Mouse (Mus musculus) left cerebral cortex, adult 11 months (tissue): Measurements from ENCODE around the gene Ang6.
"Not testable (repeated sequence)": the region's sequence is repeated elsewhere in the genome, so short reads cannot be mapped to it uniquely, and the experiment has no call there.

Source experiments
- DNase-seq: peaks from one replicate; pipeline ENCODE4 v3.0.0; 2022; ENCODE audit warnings: low spot score

Ang6 gene

DNA sequence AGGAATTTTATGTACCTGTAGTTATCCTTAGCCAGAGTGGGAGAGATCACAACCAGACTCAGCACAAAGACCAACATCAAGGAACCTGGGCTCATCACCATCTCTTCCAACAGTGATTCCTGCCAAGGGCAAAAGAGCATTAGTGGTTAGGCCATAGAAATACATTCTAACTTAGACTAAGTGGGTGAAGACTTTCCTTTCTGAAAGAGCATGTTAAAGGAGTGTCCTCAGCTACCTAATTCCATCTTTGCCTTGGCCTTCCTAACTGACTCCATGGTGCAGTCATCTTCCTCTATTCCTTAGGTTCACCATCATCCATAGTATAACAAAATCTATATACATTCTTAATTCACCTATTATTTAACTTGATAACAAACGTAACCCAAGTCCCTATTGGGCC is at the start of gene Ang6:
Gene Ang6 (minus strand): TSS at position 101 of the 400 bp plus-strand sequence.
- no peak for DNase-seq

- DNase-seq = not testable (repeated sequence)
Measured at GRCm38 (mm10) chr14:44046567-44046966, 44.5 kb upstream of the Ang6 start.

GRCm38 (mm10) chr14:44031828-44032227 is 29.8 kb upstream of the Ang6 start:
- DNase-seq = not testable (repeated sequence)

GRCm38 (mm10) chr14:44009686-44010085 is 7.6 kb upstream of the Ang6 start:
- DNase-seq = not testable (repeated sequence)

- DNase-seq = not testable (repeated sequence)
Measured at GRCm38 (mm10) chr14:44008021-44008420, 6.0 kb upstream of the Ang6 start.

DNA sequence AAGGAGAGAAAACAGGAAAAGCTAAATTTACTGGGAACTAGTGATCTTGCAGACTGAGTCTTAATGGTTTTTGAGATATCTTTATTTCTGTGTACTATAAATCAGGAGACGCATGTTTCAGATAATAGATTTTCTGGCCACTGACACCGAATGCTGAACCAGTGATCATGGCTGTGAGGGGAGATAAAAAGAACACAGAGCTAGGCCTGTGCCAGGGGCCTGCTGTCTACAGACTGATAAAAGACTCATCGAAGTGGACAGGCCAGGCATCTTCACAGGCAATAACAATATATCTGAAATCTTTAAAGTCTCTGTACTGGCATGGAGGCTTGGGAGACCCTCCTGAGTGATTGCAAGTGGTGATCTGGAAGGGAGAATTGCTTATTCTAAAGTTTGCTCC is 469 bp downstream of the Ang6 start:
- DNase-seq = no peak

DNA sequence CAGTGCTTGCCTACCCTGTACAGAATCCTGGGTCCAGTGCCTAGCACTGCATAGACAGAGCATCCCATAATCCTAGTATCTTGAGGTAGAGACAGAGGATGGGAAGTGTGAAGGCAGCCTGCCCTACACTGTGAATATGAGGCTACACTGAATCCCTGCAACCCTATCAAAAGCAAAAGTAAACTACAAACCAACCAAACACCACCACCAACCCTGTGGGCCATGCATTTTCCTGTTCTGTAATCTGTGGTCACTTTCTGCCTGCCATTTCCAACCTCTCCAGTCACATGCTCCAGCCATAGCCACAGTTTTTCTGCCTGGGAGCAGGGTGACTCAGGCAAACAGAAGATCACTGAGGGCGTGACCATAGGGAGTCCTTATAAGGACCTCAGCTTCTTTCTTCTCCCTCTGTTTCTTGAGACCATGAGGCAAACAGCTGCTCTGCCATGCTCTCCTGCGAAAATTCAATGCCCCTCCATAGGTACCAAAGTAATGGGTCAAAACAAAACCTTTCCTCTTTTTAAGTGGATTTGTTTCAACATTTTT is 3.5 kb downstream of the Ang6 start:
- DNase-seq = not testable (repeated sequence)

DNA sequence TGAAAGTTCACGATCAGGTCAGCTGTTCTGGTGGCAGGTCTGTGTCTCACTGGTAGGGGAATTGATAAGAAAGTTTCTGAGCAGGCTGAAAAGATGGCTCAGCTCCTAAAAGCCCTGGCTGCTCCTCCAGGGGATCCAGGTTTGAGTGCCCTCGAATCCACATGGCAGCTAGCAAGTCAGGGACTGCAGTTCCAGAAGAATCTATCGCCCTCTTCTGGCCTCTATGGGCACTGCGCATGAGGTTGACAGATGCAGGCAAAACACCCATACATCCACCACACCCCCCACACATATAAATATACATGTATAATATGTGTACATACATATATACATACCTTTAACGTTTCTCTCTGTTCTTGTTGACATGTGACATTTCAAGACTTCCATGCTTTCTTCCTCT is 14.7 kb downstream of the Ang6 start:
- DNase-seq = peak; percentile 52

GRCm38 (mm10) chr14:43986147-43986546 is 15.9 kb downstream of the Ang6 start:
- no peak for DNase-seq

- peak; percentile 13 for DNase-seq
Measured at GRCm38 (mm10) chr14:43983897-43984296, 18.2 kb downstream of the Ang6 start.

GRCm38 (mm10) chr14:43983454-43983853 is 18.6 kb downstream of the Ang6 start:
- no peak for DNase-seq

DNA sequence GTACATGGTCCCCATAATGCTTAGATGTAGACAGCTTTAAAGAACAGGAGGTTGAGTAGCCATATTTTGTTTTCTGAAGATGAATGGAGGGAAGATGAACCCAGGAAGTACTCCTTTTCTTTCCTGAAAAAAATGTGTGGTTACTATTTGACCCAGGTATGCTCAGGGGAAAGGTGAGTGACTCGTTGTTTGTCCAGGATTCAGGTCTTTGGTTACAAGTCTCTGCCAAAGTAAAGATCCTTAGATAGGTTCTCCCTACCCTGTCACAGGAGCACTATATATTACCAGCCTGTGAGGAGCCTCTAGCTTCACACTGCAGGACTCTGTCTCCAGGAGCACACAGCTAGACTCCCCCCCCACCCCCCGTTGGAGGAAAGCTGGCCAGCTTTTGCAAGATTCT is 45.3 kb downstream of the Ang6 start, which contains the start of gene Ang5:
Gene Ang5 (plus strand): TSS at position 301 of the 400 bp plus-strand sequence.
- not testable (repeated sequence) for DNase-seq

DNA sequence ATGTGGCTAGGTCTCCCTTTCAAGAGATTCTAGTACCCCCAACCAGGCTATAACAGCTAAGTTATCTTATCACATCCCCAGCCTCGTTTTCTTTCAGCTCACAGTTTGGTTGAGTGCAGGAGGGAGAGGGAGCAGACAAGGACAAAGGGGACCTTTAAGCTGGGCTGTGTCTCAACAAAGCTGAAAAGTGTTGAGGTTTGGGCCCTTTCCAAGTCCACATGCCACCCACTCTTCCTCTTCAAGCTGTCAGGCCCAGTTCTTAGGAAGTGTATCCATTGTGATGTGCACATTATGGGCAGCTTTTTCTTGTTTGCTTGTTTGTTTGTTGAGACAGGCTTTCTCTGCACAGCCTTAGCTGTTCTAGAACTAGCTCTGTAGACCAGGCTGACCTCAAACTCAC is 47.0 kb downstream of the Ang6 start:
- not testable (repeated sequence) for DNase-seq

DNA sequence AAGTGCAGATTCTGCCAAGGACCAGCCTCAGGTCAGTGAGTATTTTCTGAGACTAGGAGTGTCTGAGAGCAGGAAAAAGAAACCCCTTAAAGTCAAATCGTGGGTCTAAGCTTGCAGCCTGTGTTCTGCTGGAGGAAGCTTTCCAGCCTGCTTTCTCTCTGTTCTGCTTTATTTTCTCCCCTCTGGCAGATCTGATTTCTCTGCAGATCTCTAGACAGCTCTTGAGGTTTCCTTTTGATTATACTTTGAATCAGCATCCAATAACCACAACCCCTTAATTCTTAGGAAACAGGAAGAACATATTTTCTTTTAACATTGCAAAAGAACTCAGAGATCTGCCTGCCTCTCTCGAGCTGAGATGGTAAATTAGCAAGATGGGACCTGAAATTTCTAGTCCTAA is 48.7 kb downstream of the Ang6 start:
- DNase-seq = not testable (repeated sequence)
